Mouse (Mus musculus): ENCODE measurements around the gene Cmtm5.

DNA sequence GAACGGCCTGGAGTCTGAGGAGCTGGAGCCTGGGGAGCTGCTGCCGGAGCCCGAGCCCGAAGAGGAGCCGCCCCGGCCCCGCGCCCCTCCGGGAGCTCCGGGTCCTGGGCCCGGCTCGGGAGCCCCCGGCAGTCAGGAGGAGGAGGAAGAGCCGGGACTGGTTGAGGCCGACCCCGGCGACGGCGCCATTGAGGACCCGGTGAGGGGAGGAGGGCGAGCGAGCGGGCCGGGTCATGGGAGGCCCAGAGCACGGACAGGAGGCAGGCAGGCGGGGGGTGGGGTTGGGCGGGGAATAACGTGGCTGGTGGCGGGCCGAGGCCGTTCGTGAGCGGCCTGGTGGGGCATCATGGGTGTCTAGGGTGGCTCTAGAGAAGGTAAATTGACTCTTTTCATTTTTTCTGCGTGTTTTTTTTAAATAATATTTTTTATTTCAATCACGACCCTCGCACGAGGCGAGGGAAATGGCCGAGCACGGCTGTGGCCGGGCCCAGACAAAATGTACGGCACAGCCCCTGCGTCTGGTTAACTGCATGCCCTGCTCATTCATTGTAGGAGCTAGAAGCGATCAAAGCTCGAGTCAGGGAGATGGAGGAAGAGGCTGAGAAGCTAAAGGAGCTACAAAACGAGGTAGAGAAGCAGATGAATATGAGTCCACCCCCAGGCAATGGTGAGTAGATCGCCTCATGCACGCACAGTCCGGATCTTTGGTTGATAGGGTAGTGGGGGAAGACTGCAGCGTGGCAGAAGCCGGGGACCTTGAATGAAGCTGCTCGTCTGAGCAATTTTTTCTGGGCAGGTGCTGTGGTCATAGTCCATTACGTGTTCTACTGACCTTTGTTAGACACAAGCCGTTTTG, 41.5 kb upstream of the Cmtm5 start:
- TF ChIP-seq CTCF (IDR thresholded peaks at IDR 0.05; ENCODE audit: extremely low read depth, insufficient read depth, insufficient read length, insufficient replicate concordance) (no peak), POLR2A (IDR thresholded peaks at IDR 0.05; ENCODE audit: low read depth, low read length) (no peak)

Measured in spleen, adult 2 months (tissue).